ENCODE assay signal across 17 mouse cellular contexts in genomic region chr7:97707123-97707522, GRCm38 (mm10). TPM values are rescaled to one million over a fixed set of nuclear protein-coding genes. Genes with fewer than 3 reads are reported as not detected.
DNase-seq lines count a peak whose midpoint lies in the region; ATAC-seq and TF ChIP-seq lines count a peak whose summit lies in the region.
"Had no signal": no experiment of that assay in that cellular context is flagged by ENCODE, and none has a peak within 500 bp of the region (broad histone marks: within the 10 kb centered on the region; RNA-seq: fewer than 3 reads in every experiment).

No protein-coding gene starts in this region.

- H3K9ac ChIP-seq in embryonic facial prominence, embryonic 14.5 days (ENCODE audit: low read depth, low read length) = no peak overlapping the region
- H3K9ac ChIP-seq: forebrain, postnatal 0 days; liver, embryonic 15.5 days; neural tube, embryonic 15.5 days had no signal

- H3K4me3 ChIP-seq in embryonic facial prominence, embryonic 14.5 days (ENCODE audit: low read depth, low read length) = no peak overlapping the region
- H3K4me3 ChIP-seq in embryonic facial prominence, embryonic 10.5 days = no peak overlapping the region
- H3K4me3 ChIP-seq in kidney, adult 2 months (ENCODE audit: insufficient read depth, low read depth, low read length) = no peak overlapping the region
- H3K4me3 ChIP-seq: heart, embryonic 10.5 days; liver, embryonic 15.5 days; neural tube, embryonic 15.5 days had no signal

- H3K4me1 ChIP-seq in embryonic facial prominence, embryonic 14.5 days (ENCODE audit: control insufficient read depth, insufficient read depth, low read length) = no peaks in the 10 kb centered on the region
- no peaks in the 10 kb centered on the region for H3K4me1 ChIP-seq in embryonic facial prominence, embryonic 10.5 days
- H3K4me1 ChIP-seq in kidney, adult 2 months (ENCODE audit: control insufficient read depth, insufficient read depth, low read length) = peaks cover 3% of the 10 kb centered on the region; the same call in 1 of the 2 replicates
- H3K4me1 ChIP-seq: liver, embryonic 15.5 days; neural tube, embryonic 15.5 days had no signal

- H3K9me3 ChIP-seq in embryonic facial prominence, embryonic 14.5 days (ENCODE audit: control insufficient read depth, low read length) = no peaks in the 10 kb centered on the region
- H3K9me3 ChIP-seq in embryonic facial prominence, embryonic 10.5 days = no peaks in the 10 kb centered on the region
- H3K9me3 ChIP-seq: heart, embryonic 10.5 days; liver, embryonic 15.5 days; neural tube, embryonic 15.5 days had no signal

- 77% methylated on average over 4 of the region's 4 CpGs for whole genome bisulfite sequencing in embryonic facial prominence, embryonic 14.5 days
- 89% methylated on average over 4 of the region's 4 CpGs for WGBS in embryonic facial prominence, embryonic 10.5 days
- WGBS in kidney, adult 2 months = 48% methylated on average over 4 of the region's 4 CpGs

- no peak overlapping the region for H3K27ac ChIP-seq in embryonic facial prominence, embryonic 14.5 days (replicated peaks; ENCODE audit: low read depth, low read length)
- no peak overlapping the region for H3K27ac ChIP-seq in embryonic facial prominence, embryonic 10.5 days (replicated peaks)
- no peak overlapping the region for H3K27ac ChIP-seq in kidney, adult 2 months (ENCODE audit: insufficient read depth, low read depth, low read length)
- H3K27ac ChIP-seq: heart, embryonic 10.5 days; liver, embryonic 15.5 days; neural tube, embryonic 15.5 days had no signal

- ATAC-seq in embryonic facial prominence, embryonic 14.5 days (ENCODE audit: low read depth) = no peak
- no peak for ATAC-seq in megakaryocyte progenitor cell, adult 5-6 weeks (replicated peaks; ENCODE audit: poor library complexity)
- ATAC-seq: forebrain, postnatal 0 days; hindbrain, embryonic 16.5 days had no signal

- H3K27me3 ChIP-seq in embryonic facial prominence, embryonic 14.5 days (replicated peaks; ENCODE audit: control insufficient read depth, insufficient read depth, low read length) = no peaks in the 10 kb centered on the region
- no peaks in the 10 kb centered on the region for H3K27me3 ChIP-seq in embryonic facial prominence, embryonic 10.5 days (replicated peaks; ENCODE audit: low read depth, poor library complexity, severe bottlenecking)
- no peaks in the 10 kb centered on the region for H3K27me3 ChIP-seq in kidney, adult 2 months (replicated peaks; ENCODE audit: control insufficient read depth, insufficient read depth, low read length)
- H3K27me3 ChIP-seq: liver, embryonic 15.5 days; neural tube, embryonic 15.5 days had no signal

- no peak for TF ChIP-seq POLR2A in kidney, adult 2 months (IDR thresholded peaks at IDR 0.05; ENCODE audit: low read depth, low read length)

- TF ChIP-seq CTCF in kidney, adult 2 months (conservative IDR thresholded peaks at IDR 0.05; ENCODE audit: insufficient read depth, insufficient read length, low read depth, low read length) = no peak

- no peak overlapping the region for H3K4me2 ChIP-seq in embryonic facial prominence, embryonic 14.5 days (ENCODE audit: low read depth, low read length)
- H3K4me2 ChIP-seq: liver, embryonic 15.5 days; neural tube, embryonic 15.5 days had no signal

- DNase-seq in embryonic facial prominence, embryonic 14.5 days (ENCODE audit: low spot score) = peak; percentile 21
- DNase-seq in embryonic facial prominence, embryonic 10.5 days (ENCODE audit: low spot score) = no peak
- peak; percentile 62 for DNase-seq in kidney, adult 2 months
- DNase-seq in kidney, postnatal 4 days = no peak
- peak; percentile 36 for DNase-seq in brain, adult 2 months (ENCODE audit: low read depth, low spot score)
- peak; percentile 73 to 78 for DNase-seq in cerebellum, postnatal 10 days
- DNase-seq in urinary bladder, postnatal 14 days (ENCODE audit: low spot score) = no peak
- DNase-seq: adrenal gland, adult 2 months; forebrain, postnatal 0 days; heart, postnatal 14 days; lung, postnatal 10 days; retina, postnatal 1 day had no signal

- peaks cover 12% of the 10 kb centered on the region for H3K36me3 ChIP-seq in embryonic facial prominence, embryonic 14.5 days (ENCODE audit: control insufficient read depth, insufficient read depth, low read length)
- H3K36me3 ChIP-seq in embryonic facial prominence, embryonic 10.5 days (replicated peaks) = peaks cover 51% of the 10 kb centered on the region
- peaks cover 2% of the 10 kb centered on the region; the same call in 1 of the 2 replicates for H3K36me3 ChIP-seq in kidney, adult 2 months (ENCODE audit: control insufficient read depth, insufficient read depth, low read length)

RNA-seq across cellular contexts. Expression of gene Clns1a, which starts 10.7 kb away (rescaled TPM):
- 162 and 182 TPM in 2 replicates for polyA plus RNA-seq in embryonic facial prominence, embryonic 14.5 days (2014; fragmentation: Nextera tagmentation; extraction: Ambion mirVana)
- 296 and 321 TPM in 2 replicates for polyA plus RNA-seq in embryonic facial prominence, embryonic 10.5 days (2016; fragmentation: Nextera tagmentation; extraction: Ambion mirVana)
- 23.5 and 28.7 TPM in 2 replicates for polyA plus RNA-seq in kidney, adult 2 months (2012; rRNA removed)
- 165 and 166 TPM in 2 replicates for total RNA-seq in megakaryocyte progenitor cell, adult 5-6 weeks (2015)
- 163 and 168 TPM in 2 replicates for total RNA-seq in megakaryocyte progenitor cell, adult 5-6 weeks (2017)

RNA-seq across cellular contexts. Expression of gene Aqp11, which starts 31.0 kb away (rescaled TPM):
- polyA plus RNA-seq in embryonic facial prominence, embryonic 14.5 days (2014; fragmentation: Nextera tagmentation; extraction: Ambion mirVana) = 4.4 and 4.7 TPM in 2 replicates
- polyA plus RNA-seq in embryonic facial prominence, embryonic 10.5 days (2016; fragmentation: Nextera tagmentation; extraction: Ambion mirVana) = 3.2 and 4.0 TPM in 2 replicates
- 62.0 and 65.9 TPM in 2 replicates for polyA plus RNA-seq in kidney, adult 2 months (2012; rRNA removed)
- 4.1 and 4.3 TPM in 2 replicates for total RNA-seq in megakaryocyte progenitor cell, adult 5-6 weeks (2015)
- 2.9 and 3.9 TPM in 2 replicates for total RNA-seq in megakaryocyte progenitor cell, adult 5-6 weeks (2017)

Comparison
In these comparisons a context has a peak if more than half of its experiments do, and no peak if none do; other contexts are left out.
1. DNase-seq: peak in embryonic facial prominence, embryonic 14.5 days (single experiment), kidney, adult 2 months (single experiment), brain, adult 2 months (single experiment) and cerebellum, postnatal 10 days (2 of 2); none in embryonic facial prominence, embryonic 10.5 days (single experiment), kidney, postnatal 4 days (0 of 2) and urinary bladder, postnatal 14 days (single experiment).
2. RNA of gene Aqp11, which starts 31.0 kb away (polyA plus RNA-seq): 62.0 to 65.9 TPM in kidney, adult 2 months; 4.4 to 4.7 TPM in embryonic facial prominence, embryonic 14.5 days and 3.2 to 4.0 TPM in embryonic facial prominence, embryonic 10.5 days; every median in the first group is over 10 times any median in the second.